Mouse (Mus musculus) kidney, adult 2 months (tissue): ENCODE measurements around the gene Krt32. TPM values are rescaled to one million over a fixed set of nuclear protein-coding genes. Genes with fewer than 3 reads are reported as not detected.

Experiments used
- DNase-seq: peaks from one replicate; pipeline ENCODE4 v3.0.0; 2021
- H3K27ac ChIP-seq: fragments of 200-500 bp; 2 replicates; pipeline ENCODE4 v1.5.1; 2012; ENCODE audit warnings: low read depth, low read length, control low read depth, inconsistent platforms; ENCODE audit not compliant: insufficient read depth
- H3K27me3 ChIP-seq: fragments of 200-500 bp; replicated peaks from 2 replicates; pipeline ENCODE4 v1.6.1; 2012; ENCODE audit warnings: mild to moderate bottlenecking, moderate library complexity, low read length, inconsistent platforms; ENCODE audit not compliant: control insufficient read depth, insufficient read depth
- H3K36me3 ChIP-seq: fragments of 200-500 bp; 2 replicates; pipeline ENCODE4 v1.6.1; 2012; ENCODE audit warnings: mild to moderate bottlenecking, moderate library complexity, low read length, inconsistent platforms; ENCODE audit not compliant: control insufficient read depth, insufficient read depth
- H3K4me1 ChIP-seq: fragments of 200-500 bp; 2 replicates; pipeline ENCODE4 v1.6.1; 2011; ENCODE audit warnings: low read length; ENCODE audit not compliant: control insufficient read depth, insufficient read depth
- H3K4me3 ChIP-seq: fragments of 200-500 bp; 2 replicates; pipeline ENCODE4 v1.5.1; 2011; ENCODE audit warnings: mild to moderate bottlenecking, low read depth, low read length, control low read depth; ENCODE audit not compliant: insufficient read depth
- CTCF ChIP-seq: fragments of 200-500 bp; conservative IDR thresholded peaks from 2 replicates; pipeline ENCODE4 v1.5.1; 2011; ENCODE audit warnings: low read depth, mild to moderate bottlenecking, control low read depth, low read length, moderate library complexity, mixed read lengths; ENCODE audit not compliant: insufficient read depth, insufficient read length
- POLR2A ChIP-seq: fragments of 200-500 bp; IDR thresholded peaks from one replicate; pipeline ENCODE4 v1.6.1; 2011; ENCODE audit warnings: low read depth, low read length, control low read depth
- WGBS: fragments of 180-500 bp; shearing (Covaris S2); methylation state at CpG from one replicate; pipeline ENCODE4 v1.1.7; 2018; 5-methylcytosine and 5-hydroxymethylcytosine counted together
- polyA plus RNA-seq: library from polyadenylated mRNA; depleted of rRNA; stranded (reverse); fragments of >200 nt; gene quantifications from 2 replicates; pipeline ENCODE4 v1.2.3, GENCODE M21; 2012

Gene Krt32
- polyA plus RNA-seq, 1 experiment = not detected

- 69% methylated on average over 11 of the region's 11 CpGs for WGBS
- TF ChIP-seq CTCF (no peak), POLR2A (no peak)
- no peak for DNase-seq
- H3K4me3 ChIP-seq = no peak overlapping the region
- H3K27me3 ChIP-seq = no peaks in the 10 kb centered on the region
- no peaks in the 10 kb centered on the region for H3K36me3 ChIP-seq
- H3K27ac ChIP-seq = no peak overlapping the region
- no peaks in the 10 kb centered on the region for H3K4me1 ChIP-seq
These were observed 25.1 kb upstream of the Krt32 start for GRCm38 (mm10) chr11:100112935-100113741.

DNA sequence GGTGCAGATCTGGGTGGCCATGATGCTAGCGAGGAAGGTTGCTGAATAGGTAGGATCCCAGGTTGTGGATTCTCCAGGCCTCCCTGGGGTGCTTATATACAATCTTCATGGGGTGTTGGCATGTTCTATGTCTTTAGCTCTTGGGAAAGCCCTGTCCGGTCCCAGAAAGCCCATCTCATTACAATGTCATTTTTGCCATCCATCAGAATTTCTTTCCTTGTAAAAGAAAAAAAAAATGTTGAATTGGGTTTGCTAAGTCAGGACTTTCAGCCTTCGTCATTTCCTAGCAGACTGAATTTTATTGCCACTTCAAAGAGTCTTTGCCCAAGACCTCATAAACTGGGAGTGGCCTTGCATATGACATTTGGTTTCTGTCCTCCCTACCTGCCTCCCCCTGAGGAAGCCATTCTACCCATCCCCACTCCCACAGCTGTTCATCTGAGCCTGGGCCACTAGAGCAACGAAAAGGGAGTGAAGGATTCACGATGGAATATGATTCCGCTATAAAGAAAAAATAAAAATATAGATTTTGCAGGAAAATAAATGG is 17.6 kb upstream of the Krt32 start, which contains the start of gene Krt36:
TSS of gene Krt36 (minus strand) at position 51 of the 547 bp plus-strand sequence.
- Histone ChIP-seq H3K27ac (no peak within 1 kb of the TSS), H3K27me3 (no peaks in the 10 kb centered on the region), H3K36me3 (no peaks in the 10 kb centered on the region), H3K4me3 (no peak within 1 kb of the TSS), H3K4me1 (no peaks in the 10 kb centered on the region)
- TF ChIP-seq CTCF = no peak
- TF ChIP-seq POLR2A = no peak
- DNase-seq = no peak
- 69% methylated on average over 6 of the region's 6 CpGs for WGBS

GRCm38 (mm10) chr11:100102693-100103429 is 14.8 kb upstream of the Krt32 start:
- TF ChIP-seq POLR2A = no peak
- no peak for TF ChIP-seq CTCF
- H3K4me3 ChIP-seq = no peak overlapping the region
- 35% methylated on average over 15 of the region's 15 CpGs for WGBS
- no peaks in the 10 kb centered on the region for H3K27me3 ChIP-seq
- H3K36me3 ChIP-seq = no peaks in the 10 kb centered on the region
- no peak for DNase-seq
- no peaks in the 10 kb centered on the region for H3K4me1 ChIP-seq
- no peak overlapping the region for H3K27ac ChIP-seq

GRCm38 (mm10) chr11:100100391-100100790 is 12.4 kb upstream of the Krt32 start:
- H3K27me3 ChIP-seq = no peaks in the 10 kb centered on the region
- no peaks in the 10 kb centered on the region for H3K36me3 ChIP-seq
- TF ChIP-seq CTCF = no peak
- TF ChIP-seq POLR2A = no peak
- WGBS = 78% methylated on average over 4 of the region's 4 CpGs
- no peak for DNase-seq
- H3K4me1 ChIP-seq = no peaks in the 10 kb centered on the region
- H3K27ac ChIP-seq = no peak overlapping the region
- H3K4me3 ChIP-seq = no peak overlapping the region

DNA sequence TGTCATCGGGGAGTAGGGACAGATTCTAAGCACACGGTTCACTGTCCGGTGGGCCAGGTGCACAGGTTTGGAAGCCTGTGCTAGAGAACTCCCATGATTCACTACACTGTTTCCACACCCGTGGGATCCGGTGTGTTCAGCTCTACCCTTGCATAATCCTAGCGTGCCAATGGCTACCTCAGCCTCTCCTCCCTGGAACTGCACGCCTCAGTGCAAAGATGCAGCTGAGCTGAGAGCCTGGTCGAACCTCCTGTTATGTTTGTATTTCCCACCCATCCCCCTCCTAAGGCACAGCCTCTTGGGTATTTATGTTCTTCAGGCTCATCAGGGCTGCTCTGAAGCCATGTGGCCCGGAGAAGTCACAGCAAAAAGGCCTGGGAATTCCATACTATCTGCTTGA is 9.8 kb upstream of the Krt32 start:
- Histone ChIP-seq H3K36me3 (no peaks in the 10 kb centered on the region), H3K4me1 (no peaks in the 10 kb centered on the region), H3K4me3 (no peak overlapping the region), H3K27me3 (no peaks in the 10 kb centered on the region), H3K27ac (no peak overlapping the region)
- 35% methylated on average over 9 of the region's 9 CpGs for WGBS
- TF ChIP-seq POLR2A (no peak), CTCF (no peak)
- DNase-seq = no peak

DNA sequence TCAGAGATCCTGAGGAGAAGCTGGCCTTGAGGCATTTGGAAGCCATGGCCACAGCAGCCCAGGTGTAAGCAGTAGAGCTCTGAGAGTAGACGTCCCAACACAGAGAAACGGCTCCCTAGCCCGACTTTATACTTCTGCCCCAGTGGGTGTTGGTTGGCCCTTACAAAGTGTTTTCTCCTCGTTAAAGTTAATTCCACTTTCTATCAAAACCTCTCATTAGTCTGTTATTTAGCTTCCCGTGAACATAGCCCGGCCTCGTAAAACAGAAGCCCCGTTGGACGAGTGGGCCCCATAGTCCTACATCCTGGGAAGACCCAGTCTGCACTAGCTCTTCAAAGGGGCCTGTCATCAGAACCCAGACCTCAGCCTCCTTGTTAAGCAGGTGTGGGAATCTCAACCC is 8.1 kb upstream of the Krt32 start, which contains the start of gene Krt35:
TSS of gene Krt35 (minus strand) at position 101 of the 400 bp plus-strand sequence.
- WGBS = 70% methylated on average over 9 of the region's 9 CpGs
- no peak for DNase-seq
- TF ChIP-seq CTCF (no peak), POLR2A (no peak)
- Histone ChIP-seq H3K4me3 (no peak within 1 kb of the TSS), H3K4me1 (no peaks in the 10 kb centered on the region), H3K27me3 (no peaks in the 10 kb centered on the region), H3K36me3 (no peaks in the 10 kb centered on the region), H3K27ac (no peak within 1 kb of the TSS)

DNA sequence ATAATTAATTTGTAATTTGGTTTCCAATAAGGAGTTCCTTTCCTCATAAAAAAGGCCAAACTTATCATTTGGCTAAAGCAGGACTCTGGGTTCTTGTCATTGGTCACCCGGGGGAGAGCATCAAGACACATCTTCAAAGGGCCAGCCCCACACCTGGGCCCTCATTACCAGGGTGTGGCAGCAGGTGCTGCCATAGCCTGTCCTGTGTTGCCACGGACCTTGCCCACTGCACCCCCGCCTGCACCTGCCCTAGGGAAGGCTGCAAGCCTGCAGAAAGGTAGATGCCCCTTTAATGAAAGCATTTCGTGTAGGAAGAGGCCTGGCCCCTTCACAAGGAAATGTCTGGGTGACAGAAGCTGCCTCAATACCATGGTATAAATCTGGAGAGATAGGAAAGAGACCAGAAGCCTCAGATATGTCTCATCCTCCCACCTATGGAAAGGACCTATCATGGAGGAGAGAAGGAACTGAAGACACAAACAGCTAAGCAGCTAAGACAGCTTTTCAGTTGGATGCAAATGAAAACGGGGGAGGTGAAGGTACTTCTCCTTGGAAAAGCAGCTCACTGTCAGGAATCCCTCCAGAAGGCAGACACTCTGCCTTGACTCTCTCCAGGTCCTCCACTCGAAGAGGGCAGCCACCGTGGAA is 476 bp upstream of the Krt32 start:
- DNase-seq = no peak
- Histone ChIP-seq H3K27me3 (no peaks in the 10 kb centered on the region), H3K4me1 (no peaks in the 10 kb centered on the region), H3K36me3 (no peaks in the 10 kb centered on the region), H3K4me3 (no peak overlapping the region), H3K27ac (no peak overlapping the region)
- TF ChIP-seq POLR2A (no peak), CTCF (no peak)
- 56% methylated on average over 7 of the region's 7 CpGs for WGBS
